Mouse (Mus musculus) Muller cell, postnatal 12 days (primary cell): ENCODE measurements around the gene Fance.
A peak's percentile ranks its signal among the peaks of the same experiment; 100 is the strongest.

Experiments used
- DNase-seq: peaks from one replicate; pipeline ENCODE4 v3.0.0-alpha.2; 2015; ENCODE audit errors: inconsistent ontology term

The Fance gene

DNA sequence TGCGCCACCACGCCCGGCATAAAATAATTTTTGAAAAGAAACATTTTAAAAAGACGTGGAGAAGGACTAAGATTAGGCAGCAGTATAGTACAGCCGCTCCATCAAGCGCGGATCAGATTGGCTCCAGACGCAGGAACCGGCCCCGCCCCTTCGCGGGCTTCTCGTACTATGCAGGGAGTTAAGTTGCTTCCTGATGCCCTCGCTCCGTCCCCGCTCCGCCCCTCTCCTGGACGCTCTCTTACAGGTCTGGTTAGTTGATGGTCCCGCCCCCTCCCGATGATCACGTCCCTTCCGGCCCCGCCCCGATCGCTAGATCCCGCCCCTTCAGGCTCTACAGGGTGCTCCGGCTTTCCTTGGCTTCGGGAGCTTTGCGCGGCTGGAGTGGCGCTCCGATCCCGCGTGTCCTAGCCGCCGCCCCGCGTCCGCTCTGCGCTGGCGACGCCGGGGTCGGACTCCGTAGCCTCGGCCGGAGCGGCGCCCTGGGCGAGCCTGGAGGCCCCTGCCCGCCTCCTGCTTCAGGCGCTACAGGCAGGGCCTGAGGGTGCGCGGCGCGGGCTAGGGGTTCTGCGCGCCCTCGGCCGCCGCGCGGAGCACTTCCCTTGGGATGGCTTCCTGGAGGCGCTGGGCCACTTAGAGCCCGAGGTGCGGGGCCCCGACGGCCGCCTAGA is at the start of gene Fance:
Gene Fance, plus strand, starts transcription at position 308 of the 668 bp plus-strand sequence.
- peak; percentile 100 for DNase-seq

DNA sequence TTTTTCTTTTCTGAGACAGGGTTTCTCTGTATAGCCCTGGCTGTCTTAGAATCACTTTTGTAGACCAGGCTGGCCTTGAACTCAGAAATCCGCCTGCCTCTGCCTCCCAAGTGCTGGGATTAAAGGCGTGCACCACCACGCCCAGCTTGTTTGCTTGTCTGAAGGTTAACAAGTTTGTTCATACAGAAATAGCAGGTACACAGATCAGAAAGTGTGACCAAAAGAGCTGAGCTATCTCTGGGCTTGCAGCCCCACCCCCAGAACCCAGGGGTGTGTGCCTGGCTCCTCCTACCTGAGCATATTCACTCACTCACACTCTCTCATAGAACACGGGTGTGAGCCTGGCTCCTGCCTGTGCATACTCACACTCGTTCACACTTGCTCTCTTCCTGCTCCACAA is 46.1 kb upstream of the Fance start:
- no peak for DNase-seq

DNA sequence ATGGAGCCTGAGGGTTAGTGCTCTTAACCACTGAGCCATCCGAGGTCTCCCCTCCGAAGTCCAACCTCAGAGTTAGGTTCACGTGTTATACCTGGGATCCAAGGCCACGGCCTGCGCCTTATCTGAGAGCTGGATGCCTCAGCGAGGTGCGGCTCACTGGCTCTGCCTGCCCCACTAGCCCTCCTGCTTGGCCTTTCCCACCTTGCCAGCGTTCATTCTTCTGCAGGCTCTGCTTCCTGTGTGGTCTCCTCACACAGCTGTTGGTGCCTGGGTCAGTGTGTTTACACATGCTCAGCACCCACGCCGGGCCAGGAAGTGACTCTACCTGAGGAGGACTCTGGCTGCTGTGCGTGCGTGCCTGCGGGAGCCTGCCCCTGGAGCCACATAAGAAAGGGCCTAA is 43.2 kb upstream of the Fance start:
- no peak for DNase-seq

DNA sequence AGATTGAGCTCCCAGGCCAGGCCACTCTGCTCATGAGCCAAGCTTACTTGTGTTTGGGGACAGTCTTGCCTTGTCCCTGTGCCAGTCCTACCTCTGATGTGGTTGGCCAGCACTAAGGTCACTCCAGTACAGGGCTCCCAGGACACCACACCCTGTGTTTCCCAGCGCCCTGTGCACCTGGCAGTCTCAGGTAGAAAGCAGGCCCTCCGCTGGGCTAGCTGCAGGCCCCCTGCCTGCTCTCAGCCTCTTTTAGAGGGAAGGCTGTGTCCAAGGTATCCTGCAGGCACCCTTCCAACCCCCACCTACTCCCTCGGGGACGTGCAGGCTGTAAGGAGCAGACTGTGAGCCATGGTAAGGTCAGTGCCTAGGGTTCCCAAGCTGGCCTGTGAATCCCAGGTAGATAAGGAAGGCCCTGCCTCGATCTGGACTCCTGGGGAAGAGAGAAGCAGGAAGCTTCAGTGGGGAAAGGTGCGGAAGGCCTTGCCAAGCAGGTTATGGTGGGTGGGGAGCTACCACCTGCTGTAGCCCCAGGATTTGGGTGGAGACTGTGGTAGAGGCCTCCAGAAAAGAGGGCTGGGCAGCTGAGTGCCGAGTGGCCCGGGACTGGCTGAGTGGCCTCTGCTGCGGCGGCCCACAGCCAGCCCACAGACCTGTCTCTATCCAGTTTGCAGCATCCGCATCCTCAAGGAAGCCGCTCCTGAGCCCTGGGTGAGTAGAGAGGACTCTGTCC is 41.6 kb upstream of the Fance start:
- DNase-seq = no peak

DNA sequence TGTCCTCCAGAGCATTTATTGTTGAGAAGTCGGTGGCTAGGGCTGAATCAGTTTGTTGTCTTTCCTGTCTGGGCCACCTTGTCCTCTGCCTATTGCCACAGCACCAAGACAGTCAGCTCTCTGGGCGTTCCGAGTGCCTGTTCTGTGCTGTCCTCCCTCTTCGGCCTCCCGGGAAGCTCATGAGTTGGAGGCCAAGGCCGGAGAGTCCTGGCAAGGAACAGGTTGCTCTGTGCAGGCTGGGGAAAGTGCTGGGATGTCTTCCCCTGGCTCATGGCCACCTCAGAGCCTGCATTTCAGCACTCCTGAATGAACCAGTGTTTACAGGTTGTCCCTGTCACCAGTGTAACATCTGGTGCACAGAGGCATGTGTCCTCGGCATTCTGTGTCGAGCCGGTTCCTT is 41.0 kb upstream of the Fance start:
- no peak for DNase-seq

DNA sequence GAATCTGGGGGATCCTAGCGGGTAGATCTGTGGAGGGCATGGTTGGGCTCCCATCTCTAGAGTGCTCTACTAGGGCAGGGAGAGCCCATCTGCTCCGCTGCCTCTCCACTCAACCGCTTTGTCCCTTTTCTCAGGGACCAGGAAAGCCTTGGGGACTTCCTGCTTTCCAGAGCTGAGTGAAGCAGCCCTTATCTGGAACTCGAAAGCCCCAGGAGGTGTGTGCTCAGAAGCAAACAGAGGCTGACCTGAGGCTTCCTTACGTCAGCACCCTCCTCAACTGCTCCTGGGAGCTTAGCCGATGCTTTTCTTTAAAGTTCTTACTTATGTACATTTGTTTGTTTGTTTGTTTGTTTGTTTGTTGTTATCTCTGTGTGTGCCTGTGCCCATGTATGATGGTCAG is 40.5 kb upstream of the Fance start:
- no peak for DNase-seq

DNA sequence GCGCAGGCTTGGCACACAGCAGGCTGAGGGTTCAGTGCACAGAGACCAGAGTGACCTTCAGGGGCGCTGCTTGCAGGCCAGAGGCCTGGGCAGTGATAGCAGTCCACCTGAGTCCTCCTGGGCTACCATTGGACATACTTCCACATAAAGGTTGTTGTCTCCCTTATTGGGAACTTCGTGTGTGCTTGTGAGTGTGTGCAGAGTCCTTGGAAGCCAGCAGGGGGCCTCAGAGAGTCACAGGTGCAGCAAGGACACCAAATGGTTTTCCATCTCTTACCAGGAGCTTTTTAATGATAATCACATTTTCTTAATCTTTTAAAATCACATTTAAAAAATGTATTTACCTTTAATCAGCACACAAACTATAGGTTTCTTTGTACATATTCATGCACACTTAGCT is 38.6 kb upstream of the Fance start:
- DNase-seq = no peak

DNA sequence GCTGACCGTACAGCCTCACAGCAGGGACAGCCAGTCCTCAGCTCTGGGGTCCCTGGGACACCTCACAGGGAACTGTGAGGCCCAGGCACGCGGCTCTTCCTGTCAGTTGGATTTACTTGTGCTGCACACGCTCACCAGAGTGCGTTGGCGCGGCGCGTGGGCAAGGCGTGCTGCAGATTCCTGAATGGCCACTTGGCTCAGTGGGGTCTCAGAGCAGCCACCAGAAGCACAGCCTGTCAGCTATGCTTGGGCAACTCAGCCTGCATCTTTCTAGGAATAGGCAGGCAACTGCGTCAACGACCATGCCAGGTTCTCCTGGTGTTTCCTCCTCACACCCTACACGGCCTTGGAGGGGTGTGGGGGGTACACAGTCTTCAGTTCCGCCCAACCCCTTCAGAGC is 36.1 kb upstream of the Fance start:
- no peak for DNase-seq

DNA sequence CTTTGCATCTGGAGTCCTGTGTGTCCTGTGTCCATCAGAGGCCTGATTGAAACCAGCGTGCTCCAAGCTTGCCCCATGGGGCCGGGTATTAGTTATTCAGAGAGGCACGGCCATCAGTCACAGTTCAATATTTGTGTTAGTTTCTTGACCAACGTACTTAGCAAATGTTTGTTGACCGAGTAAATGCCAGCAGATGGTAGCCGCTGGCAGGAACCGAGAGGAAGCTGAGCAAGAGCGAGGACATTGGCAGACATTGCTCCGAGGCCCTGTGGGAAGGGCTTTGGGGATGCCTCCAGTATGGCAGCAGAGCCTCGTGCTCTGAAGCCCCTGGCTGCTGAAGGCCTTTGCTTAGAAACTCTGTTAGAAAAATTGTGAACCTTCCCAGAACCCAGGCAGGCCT is 35.6 kb upstream of the Fance start:
- DNase-seq = no peak

DNA sequence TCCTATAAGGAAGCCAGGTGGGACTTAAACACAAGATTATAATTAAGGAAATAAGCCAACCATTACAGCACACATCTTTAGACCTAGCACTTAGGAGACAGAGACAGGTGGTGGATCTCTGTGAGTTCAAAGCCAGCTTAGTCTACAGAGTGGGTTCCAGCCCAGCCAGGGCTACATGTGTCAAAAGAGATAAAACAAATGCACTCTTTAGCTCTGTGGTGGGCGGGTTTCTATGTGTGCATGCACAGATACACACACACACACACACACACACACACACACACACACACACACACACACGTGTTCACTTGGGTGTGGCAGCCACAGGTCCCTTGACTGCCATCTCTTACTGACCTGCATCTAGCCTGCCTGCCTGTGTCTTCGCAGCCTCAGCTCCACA is 35.2 kb upstream of the Fance start:
- no peak for DNase-seq

DNA sequence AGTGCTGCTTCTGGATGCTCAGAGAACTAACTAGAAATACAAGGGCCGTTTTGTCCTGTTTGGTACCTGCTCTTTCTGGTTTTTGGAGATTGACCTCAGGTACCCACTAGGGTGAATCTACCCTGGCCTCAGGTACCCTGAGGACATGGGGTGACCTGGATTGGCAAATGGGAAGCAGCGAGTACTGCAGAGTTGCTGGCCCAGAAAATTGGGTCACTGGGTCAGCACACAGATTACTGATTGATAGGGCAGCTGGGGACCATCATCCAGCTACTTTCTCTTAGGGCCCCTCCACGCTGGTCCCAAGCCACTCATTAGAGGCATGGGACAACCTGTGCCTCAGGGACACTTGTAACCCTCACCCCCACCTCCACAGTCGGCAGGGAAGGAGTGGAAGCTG is 34.1 kb upstream of the Fance start:
- no peak for DNase-seq

DNA sequence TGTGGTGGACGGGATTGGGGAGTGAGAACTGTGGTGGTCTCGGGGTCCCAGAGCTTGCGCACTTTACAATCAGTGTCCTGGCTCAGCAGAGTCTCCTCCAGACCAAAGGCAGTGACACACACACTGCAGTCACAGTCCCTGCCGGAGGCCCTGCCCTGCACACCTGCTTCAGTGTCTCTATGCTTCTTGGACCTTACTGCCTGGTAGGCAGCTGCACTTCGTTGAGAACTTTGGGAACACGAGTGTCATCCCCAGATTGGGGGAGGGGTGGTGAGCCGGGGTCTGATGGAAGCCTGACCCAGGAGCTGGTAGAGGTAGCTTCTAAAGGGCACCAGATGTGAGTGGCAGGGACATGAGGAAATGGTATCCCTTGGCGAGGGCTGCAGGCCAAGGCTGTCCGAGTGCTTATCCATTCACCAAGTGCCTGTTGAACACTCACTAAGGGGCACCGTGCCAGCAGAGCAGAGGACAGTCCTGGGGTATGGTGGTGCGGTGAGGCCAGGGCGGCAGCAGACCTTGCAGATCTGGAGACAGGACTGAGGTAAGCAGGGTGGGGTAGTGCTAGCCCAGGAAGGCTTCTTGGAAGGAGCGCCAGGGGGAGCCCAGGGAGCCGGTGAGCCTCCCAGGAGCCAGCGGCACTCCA is 33.4 kb upstream of the Fance start:
- DNase-seq = peak; percentile 65

DNA sequence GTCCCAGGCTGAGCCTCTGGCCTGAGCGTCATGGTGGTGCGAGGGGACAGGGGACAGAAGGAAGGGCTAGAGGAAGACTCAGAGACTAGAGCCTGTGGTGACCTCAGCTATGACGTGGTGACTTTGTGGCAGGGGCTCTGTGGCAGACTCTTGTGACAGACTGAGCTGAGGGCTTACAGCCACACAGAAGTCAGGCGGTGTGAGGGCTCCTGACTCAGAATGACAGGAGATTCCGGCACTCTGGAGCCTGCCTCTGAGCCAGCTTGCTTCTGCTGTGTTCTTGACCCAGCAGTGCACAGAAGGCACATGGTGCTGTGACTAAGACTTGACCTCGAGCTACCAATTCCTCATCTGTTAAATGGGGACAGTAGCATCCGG is 32.9 kb upstream of the Fance start:
- peak; percentile 36 for DNase-seq

DNA sequence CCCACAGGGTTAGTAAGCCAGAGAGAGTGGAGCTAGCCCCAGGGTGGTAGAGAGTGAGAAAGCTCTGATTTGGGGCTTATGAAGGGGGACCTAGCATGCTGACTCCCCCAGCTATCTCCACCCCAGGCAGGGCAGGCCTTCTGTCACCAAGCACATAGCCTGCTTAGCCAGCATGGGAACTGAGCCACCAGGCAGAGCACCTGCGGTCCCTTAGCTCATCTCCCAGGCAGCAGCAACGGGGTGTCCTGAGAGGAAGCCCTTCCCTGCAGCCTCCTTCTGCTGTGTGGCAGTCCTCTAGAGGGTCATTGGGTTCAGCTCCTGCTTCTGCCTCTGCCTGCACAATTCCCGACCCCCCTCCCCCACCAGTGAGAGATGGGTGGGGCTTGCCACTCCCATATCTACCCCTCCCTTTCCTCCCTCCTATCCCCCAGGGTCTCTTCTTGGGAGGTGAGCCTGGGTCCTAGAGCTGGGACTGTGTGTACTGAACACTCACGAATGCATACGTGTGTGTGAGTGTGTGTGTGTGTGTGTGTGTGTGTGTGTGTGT is 32.4 kb upstream of the Fance start:
- no peak for DNase-seq

DNA sequence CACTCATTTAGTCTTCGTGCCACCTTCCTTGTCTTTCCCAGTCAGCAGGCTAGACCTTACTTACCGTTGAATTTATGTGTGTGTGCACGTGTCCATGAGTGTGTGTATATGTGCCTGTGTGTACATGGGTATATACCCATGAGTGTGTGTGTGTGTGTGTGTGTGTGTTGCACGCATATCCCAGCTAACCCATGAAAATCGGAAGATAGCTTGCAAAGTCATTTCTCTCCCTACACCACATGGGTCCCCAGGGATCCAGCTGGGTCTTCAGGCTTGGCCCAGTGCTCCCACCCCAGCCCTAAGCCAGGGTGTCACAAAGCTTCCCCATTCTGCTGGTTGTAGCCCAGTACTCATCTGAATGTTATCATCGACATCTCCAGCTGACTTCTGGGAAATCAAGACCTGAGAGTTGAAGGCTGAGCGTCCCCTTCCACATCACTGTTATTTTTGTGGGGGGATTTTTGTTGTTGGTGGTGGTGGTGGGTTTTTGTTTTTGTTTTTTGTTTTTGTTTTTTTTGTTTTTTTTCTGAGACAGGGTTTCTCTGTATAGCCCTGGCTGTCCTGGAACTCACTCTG is 31.4 kb upstream of the Fance start:
- DNase-seq = no peak

DNA sequence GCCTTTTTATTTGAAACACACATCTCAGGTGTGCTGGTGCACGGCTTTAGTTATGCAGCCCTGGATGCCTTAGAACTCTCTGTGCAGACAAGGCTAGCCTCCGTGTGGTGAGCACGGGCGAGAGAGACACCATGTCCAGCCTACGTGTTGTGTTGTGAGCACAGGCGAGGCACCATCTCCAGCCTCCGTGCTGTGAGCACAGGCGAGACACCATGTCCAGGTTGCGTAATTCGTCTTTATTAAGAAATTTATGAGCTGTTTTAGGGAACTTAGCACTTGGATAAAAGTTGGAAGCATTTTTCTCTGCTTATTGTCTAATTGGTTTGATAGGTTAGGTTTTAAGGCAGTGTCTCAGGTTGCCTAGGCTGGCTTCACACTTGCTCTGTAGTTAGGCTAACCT is 30.1 kb upstream of the Fance start:
- no peak for DNase-seq

DNA sequence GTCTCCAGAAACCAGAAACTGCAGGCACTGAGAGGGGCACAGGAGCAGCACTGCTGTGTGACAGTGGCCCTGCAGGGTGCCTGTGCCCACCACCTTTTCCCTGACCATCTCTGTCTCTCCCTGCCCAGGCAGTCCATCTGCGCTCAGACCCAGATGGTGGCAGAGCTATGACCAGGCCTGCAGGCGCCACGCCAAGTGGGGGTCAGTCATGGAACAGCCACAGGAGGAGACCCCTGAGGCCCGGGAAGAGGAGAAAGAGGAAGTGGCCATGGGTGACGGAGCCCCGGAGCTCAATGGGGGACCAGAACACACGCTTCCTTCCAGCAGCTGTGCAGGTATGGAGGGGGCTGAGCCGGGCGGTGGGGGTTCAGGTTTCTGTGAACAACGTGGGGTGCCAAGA is 27.2 kb upstream of the Fance start:
- no peak for DNase-seq

DNA sequence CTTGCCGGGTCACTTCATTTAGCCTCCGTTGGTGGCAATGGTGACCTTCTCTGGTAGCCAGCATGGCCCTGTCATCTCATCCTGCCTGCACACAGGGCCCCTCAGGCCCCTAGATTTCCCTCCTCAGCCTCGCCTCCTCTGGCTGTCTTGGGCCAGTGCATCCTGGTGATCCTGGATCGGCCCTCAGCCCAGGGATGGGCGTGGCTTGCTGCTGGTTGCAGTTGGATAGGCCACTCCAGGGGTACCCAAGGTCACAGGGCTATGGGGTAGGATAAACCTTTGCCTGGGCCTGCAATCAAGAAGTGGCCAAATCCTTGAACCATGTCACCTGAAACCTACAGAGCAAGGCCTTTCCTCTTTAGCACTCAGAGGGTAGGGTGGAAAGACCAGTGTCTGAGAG is 26.4 kb upstream of the Fance start:
- no peak for DNase-seq

DNA sequence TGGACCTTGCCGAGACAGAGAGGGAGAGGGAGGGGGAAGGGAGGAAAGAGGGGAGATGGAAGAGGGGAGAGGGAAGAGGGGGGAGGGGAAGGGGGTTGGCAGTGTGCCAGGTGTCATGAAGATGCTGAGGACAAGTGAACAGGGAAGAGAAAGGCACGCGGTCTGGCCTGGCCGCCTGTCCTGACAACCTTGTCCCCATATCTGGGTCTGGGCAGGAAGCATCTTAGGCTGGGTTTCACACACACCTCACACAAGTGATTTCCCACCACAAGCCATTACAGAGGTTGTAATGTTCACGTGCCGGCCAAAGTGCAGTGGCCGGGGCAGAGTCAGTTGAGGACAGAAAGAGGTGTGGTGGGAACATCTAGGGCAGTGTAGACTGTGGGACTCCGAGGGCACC is 25.7 kb upstream of the Fance start:
- DNase-seq = no peak

DNA sequence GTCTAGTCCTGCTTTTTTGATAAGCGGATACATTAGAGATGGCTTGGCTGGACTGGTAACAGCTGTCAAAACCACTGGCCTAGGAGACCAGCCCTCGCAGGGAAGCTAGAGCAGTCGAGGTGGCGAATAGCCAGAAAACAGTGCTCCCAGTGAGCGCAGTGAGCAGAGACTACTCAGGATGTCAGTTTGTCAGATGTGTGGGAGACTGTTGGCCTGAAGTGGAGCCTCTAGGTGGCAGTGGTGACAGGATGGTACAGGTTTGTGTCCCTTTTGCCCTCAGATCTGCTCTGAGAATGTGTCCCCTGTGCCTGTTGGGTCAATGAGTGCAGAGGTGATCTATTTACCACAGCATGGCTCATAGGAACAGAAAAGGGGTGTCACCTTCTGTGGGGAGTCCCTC is 25.3 kb upstream of the Fance start:
- DNase-seq = no peak

DNA sequence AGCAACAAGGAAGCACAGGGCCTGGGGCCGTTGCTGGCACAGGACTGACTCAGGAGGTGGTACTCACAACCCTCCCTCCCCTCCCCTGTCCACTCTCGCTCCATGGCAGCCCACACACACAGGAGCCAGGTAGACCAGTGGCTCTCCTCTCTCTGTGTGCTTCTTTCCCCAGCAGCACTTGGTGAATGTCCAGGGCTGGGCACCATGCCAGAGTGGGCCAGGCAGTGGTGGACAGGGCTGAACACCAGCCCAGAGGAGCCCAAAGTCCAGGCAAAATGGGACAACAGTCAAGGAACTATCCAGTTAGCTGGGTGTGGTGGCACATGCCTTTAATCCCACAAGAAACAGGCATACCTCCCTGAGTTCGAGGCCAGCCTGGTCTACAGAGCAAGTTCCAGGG is 23.1 kb upstream of the Fance start:
- DNase-seq = peak; percentile 66

DNA sequence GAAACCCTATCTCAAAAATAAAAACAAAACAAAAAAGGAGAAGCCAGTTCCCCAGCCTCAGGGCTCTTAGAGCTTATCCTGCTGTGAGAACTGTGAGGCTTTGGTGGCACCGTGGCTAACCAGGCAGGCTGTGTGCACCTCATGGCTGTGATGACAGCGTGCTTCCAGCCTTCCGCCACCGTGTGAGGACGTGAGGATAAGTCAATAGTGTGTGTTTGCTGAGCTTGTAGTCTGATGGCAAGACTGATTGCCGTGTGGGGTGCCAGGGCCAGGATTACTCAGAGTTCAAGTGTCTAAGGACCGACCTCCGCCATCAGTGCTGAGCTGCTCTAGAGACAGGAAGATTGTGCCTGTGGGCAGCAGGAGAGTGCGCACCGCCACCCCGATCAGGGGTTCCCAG is 22.6 kb upstream of the Fance start:
- no peak for DNase-seq

DNA sequence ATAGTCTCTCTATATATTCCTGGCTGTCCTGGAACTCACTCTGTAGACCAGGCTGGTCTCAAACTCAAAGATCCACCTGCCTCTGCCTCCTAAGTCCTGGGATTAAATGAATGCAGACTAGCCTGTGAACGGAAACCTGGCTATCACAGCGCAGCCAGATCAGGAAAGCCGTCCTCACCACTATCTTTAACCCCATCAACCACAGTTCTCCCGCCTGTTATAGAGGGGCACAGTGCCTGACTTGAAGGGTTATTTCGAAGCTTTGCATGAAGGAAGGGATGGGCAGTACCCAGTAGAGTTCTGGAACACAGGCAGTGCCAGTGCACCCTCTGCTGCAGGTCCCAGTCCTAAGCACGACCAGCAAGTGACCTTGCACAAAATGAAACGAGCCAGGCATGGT is 22.0 kb upstream of the Fance start:
- no peak for DNase-seq
